Mouse (Mus musculus) MEL (cell line): ENCODE measurements at regions not wholly inside any gene's neighbourhood (a gene's known extent, or its start where the extent isn't known, plus 50 kb on each side); places are given as distances from the start of the nearest gene placed in this dataset.

Source experiments
- DNase-seq: peaks from one replicate; pipeline ENCODE4 v3.0.0; 2011; ENCODE audit warnings: low read depth, low spot score
- H3K27ac ChIP-seq: 2 replicates; pipeline ENCODE4 v1.5.1; 2012; ENCODE audit warnings: low read depth, mild to moderate bottlenecking, control low read depth, low read length, moderate library complexity; ENCODE audit not compliant: control insufficient read depth
- H3K27me3 ChIP-seq, 2 experiments: fragments of 150-350 bp in 1 of 2; sonication (generic) in 1 of 2; 2 replicates each; pipeline ENCODE4 v1.6.1; 2012; ENCODE audit warnings: low read length in 2 of 2, mild to moderate bottlenecking in 2 of 2, improper control_type of control experiment in 1 of 2, moderate library complexity in 1 of 2; ENCODE audit not compliant: insufficient read depth in 2 of 2, control insufficient read depth in 1 of 2
- H3K36me3 ChIP-seq, 2 experiments: 2 replicates each; pipeline ENCODE4 v1.6.1; 2012 to 2014; ENCODE audit warnings: low read length in 2 of 2, improper control_type of control experiment in 1 of 2, inconsistent platforms in 1 of 2, mild to moderate bottlenecking in 1 of 2; ENCODE audit not compliant: insufficient read depth in 2 of 2, control insufficient read depth in 1 of 2
- H3K4me1 ChIP-seq, 2 experiments: fragments of 150-350 bp in 1 of 2; sonication (generic) in 1 of 2; 2 replicates each; pipeline ENCODE4 v1.6.1; 2012; ENCODE audit warnings: low read length in 2 of 2, improper control_type of control experiment in 1 of 2, mild to moderate bottlenecking in 1 of 2; ENCODE audit not compliant: insufficient read depth in 2 of 2, control insufficient read depth in 1 of 2
- H3K4me3 ChIP-seq, 2 experiments: fragments of 150-350 bp in 1 of 2; sonication (generic) in 1 of 2; 2 replicates each; pipeline ENCODE4 v1.5.1; 2012; ENCODE audit warnings: low read depth in 2 of 2, low read length in 2 of 2, mild to moderate bottlenecking in 2 of 2, moderate library complexity in 2 of 2, control low read depth in 1 of 2, improper control_type of control experiment in 1 of 2; ENCODE audit not compliant: control insufficient read depth in 1 of 2, insufficient read depth in 1 of 2
- H3K79me2 ChIP-seq: 2 replicates; pipeline ENCODE4 v1.6.1; 2012; ENCODE audit warnings: mild to moderate bottlenecking, low read length, moderate library complexity; ENCODE audit not compliant: control insufficient read depth, poor library complexity, insufficient read depth
- H3K9ac ChIP-seq: 2 replicates; pipeline ENCODE4 v1.6.1; 2012; ENCODE audit warnings: low read depth, mild to moderate bottlenecking, control low read depth, low read length, moderate library complexity; ENCODE audit not compliant: control insufficient read depth, poor library complexity, severe bottlenecking
- H3K9me3 ChIP-seq: fragments of 150-350 bp; sonication (generic); replicated peaks from 2 replicates; pipeline ENCODE4 v1.6.1; 2012; ENCODE audit warnings: mild to moderate bottlenecking, low read length, improper control_type of control experiment, moderate library complexity; ENCODE audit not compliant: insufficient read depth
- CHD2 ChIP-seq: IDR thresholded peaks from 2 replicates; pipeline ENCODE4 v1.6.1; 2011; ENCODE audit warnings: low read length, improper control_type of control experiment
- GATA1 ChIP-seq: IDR thresholded peaks from 2 replicates; pipeline ENCODE4 v1.6.1; 2011; ENCODE audit warnings: low read depth, low read length, improper control_type of control experiment
- HCFC1 ChIP-seq: IDR thresholded peaks from 2 replicates; pipeline ENCODE4 v1.6.1; 2012; ENCODE audit warnings: low read depth, mild to moderate bottlenecking, inconsistent platforms, low read length, improper control_type of control experiment, moderate library complexity
- KAT2A ChIP-seq: conservative IDR thresholded peaks from 2 replicates; pipeline ENCODE4 v1.6.1; 2012; ENCODE audit warnings: low read depth, low read length, improper control_type of control experiment, inconsistent platforms
- MAZ ChIP-seq: IDR thresholded peaks from 2 replicates; pipeline ENCODE4 v1.6.1; 2012; ENCODE audit warnings: low read depth, mild to moderate bottlenecking, inconsistent platforms, low read length, improper control_type of control experiment
- MYC ChIP-seq: IDR thresholded peaks from 2 replicates; pipeline ENCODE4 v1.6.1; 2011; ENCODE audit warnings: low read depth, mild to moderate bottlenecking, low read length, improper control_type of control experiment, moderate library complexity
- POLR2A ChIP-seq, 2 experiments: IDR thresholded peaks; 2 replicates each; pipeline ENCODE4 v1.6.1; 2011 to 2012; ENCODE audit warnings: low read length in 2 of 2, mild to moderate bottlenecking in 2 of 2, control low read depth in 1 of 2, improper control_type of control experiment in 1 of 2, low read depth in 1 of 2, moderate library complexity in 1 of 2; ENCODE audit not compliant: control insufficient read depth in 1 of 2, insufficient read depth in 1 of 2, poor library complexity in 1 of 2
- POLR2AphosphoS2 ChIP-seq: IDR thresholded peaks from 2 replicates; pipeline ENCODE4 v1.6.1; 2011; ENCODE audit warnings: low read length, improper control_type of control experiment
- POLR2AphosphoS5 ChIP-seq: IDR thresholded peaks from 2 replicates; pipeline ENCODE4 v1.6.1; 2012; ENCODE audit warnings: low read depth, borderline replicate concordance, mild to moderate bottlenecking, inconsistent platforms, low read length, moderate library complexity, mixed read lengths
- RAD21 ChIP-seq: IDR thresholded peaks from 2 replicates; pipeline ENCODE4 v1.6.1; 2011; ENCODE audit warnings: mild to moderate bottlenecking, low read depth, low read length, improper control_type of control experiment
- TAL1 ChIP-seq: IDR thresholded peaks from 2 replicates; pipeline ENCODE4 v1.6.1; 2012; ENCODE audit warnings: mild to moderate bottlenecking, inconsistent platforms, low read length, moderate library complexity, mixed read lengths
- ZC3H11A ChIP-seq: IDR thresholded peaks from 2 replicates; pipeline ENCODE4 v1.6.1; 2012; ENCODE audit warnings: low read depth, mild to moderate bottlenecking, inconsistent platforms, low read length, improper control_type of control experiment
- ZMIZ1 ChIP-seq: IDR thresholded peaks from 2 replicates; pipeline ENCODE4 v1.6.1; 2012; ENCODE audit warnings: low read depth, mild to moderate bottlenecking, inconsistent platforms, low read length, improper control_type of control experiment, moderate library complexity
- ZNF384 ChIP-seq: IDR thresholded peaks from 2 replicates; pipeline ENCODE4 v1.6.1; 2012; ENCODE audit warnings: low read depth, mild to moderate bottlenecking, inconsistent platforms, low read length, improper control_type of control experiment

GRCm38 (mm10) chr15:46303301-46303700 lies 6169.1 kb downstream of the 9330182O14Rik start:
- Histone ChIP-seq H3K4me1 (no peaks in the 10 kb centered on the region), H3K9me3 (no peaks in the 10 kb centered on the region), H3K27me3 (no peaks in the 10 kb centered on the region)
- TF ChIP-seq POLR2AphosphoS2 (no peak), ZC3H11A (no peak), POLR2AphosphoS5 (no peak), RAD21 (no peak), KAT2A (no peak), ZNF384 (no peak), HCFC1 (no peak), GATA1 (no peak), POLR2A (IDR thresholded peaks at IDR 0.05; ENCODE audit: control insufficient read depth in 1 of 2, insufficient read depth in 1 of 2, low read depth in 1 of 2, low read length in 2 of 2, poor library complexity in 1 of 2) (no peak), MYC (no peak), CHD2 (no peak), ZMIZ1 (no peak), TAL1 (no peak), MAZ (no peak)
- TF ChIP-seq, all 39 proteins: peak for 0
- Histone ChIP-seq H3K79me2 (no peaks in the 10 kb centered on the region), H3K4me3 (no peak overlapping the region), H3K9ac (no peak overlapping the region), H3K27ac (no peak overlapping the region), H3K36me3 (no peaks in the 10 kb centered on the region)
- no peak for DNase-seq
